Mouse (Mus musculus): ENCODE results near the gene Ttc34.

DNA sequence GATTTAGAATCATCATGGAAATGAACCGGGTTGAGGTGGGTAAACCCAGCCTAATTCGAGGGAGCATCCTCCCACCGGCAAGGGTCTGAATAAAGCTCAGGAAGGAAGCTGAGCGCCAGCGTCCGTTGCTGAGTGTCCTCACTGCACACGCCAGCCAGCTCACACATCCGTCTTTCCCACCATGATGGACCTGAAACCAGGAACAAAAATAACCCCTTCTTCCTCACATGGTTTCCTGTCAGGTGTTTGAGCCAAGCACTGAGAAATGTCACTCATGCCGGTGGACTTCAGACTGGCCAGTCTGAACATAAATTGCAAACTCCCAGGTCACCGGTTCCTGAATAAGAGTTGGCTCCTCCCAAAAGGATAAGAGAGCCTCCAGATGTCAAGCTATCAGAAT, 78.0 kb downstream of the Ttc34 start:
- no peak for TF ChIP-seq CTCF (IDR thresholded peaks at IDR 0.05; ENCODE audit: low read depth, low read length)
- no peak for TF ChIP-seq POLR2A (IDR thresholded peaks at IDR 0.05; ENCODE audit: borderline replicate concordance, low read depth, low read length)
